Mouse (Mus musculus): ENCODE results near the gene Lamc2.
"Not testable (repeated sequence)": the region's sequence is repeated elsewhere in the genome, so short reads cannot be mapped to it uniquely, and the experiment has no call there.

The Lamc2 gene

DNA sequence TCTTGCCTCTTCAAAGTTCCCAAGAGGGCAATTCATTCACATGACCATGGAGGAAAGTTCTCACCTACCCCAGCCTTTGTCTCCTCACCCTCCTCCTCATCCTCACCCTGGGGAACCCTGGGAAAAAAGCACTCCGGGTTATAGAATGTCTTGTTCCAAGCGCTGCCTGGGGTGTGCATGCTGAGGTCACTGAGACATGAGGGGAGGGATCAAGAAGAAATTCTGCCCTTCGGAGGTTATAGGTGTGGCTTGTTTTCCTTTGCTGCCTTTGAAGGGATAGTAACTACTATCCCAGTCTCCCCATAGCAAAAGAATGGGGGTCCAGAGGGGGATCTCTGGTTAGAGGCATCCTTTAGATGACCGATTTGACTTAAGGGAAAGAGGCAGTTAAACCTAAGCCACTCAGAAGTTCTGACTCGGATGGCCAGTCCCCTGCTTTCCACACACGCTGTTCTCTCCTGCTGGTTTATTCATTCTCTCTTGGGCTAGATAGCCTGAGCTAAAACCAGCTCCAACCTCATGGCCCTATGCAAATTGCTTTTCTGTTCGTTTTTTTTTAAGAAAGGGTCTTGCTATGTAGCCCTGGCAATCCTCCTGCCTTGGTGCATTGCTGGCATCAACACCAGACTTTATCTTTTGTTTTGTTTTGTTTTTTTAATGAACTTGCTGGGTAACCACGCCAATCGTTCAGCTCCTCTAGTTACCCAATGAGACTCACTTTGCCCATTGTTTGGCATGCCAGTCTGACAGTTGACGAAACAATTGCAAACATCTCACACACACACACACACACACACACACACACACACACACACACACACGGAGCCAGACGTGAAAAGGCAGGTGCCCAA is 91.8 kb downstream of the Lamc2 start:
- no peak for DNase-seq

DNA sequence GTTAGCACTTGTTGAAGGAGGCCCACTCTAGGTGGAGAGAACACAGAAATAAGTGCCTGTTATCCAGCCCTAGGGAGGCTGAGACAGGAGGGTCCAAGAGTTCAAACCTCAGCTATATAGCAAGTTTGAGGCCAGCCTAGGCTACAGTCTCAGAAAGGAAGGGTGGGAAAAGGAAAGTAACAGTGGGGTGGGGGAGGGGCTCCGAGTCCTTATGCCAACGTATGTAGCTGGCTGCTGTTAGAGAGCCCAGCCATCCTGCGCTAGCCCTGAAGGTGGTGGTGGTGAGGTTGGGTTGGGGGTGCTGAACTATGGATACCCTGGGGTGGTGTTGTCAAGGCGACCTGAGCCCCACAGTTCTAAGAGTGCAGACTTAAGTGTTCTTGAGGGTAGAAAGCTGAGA is 92.7 kb downstream of the Lamc2 start:
- no peak for DNase-seq

DNA sequence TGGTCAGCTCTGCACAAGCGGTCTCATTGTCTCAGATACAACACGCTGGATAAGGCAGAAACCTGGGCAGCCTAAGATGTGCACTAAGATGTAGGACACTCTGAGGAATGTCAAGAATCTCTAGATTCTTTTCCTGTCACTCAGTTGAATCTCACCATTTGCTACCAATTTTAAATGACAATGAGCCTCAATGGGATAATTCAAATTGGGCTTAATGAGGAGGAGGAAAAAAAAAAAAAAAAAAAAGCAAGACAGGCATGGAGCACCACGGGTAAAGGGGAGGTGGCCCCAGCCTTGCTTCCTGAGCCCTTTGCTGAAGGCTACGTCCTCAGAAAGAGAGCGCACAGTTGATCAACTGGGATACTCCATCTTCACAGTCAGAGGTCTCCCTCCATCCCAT is 93.1 kb downstream of the Lamc2 start:
- no peak for DNase-seq

- peak; percentile 79 for DNase-seq
Measured at GRCm38 (mm10) chr1:153092237-153092975, 93.8 kb downstream of the Lamc2 start.

DNA sequence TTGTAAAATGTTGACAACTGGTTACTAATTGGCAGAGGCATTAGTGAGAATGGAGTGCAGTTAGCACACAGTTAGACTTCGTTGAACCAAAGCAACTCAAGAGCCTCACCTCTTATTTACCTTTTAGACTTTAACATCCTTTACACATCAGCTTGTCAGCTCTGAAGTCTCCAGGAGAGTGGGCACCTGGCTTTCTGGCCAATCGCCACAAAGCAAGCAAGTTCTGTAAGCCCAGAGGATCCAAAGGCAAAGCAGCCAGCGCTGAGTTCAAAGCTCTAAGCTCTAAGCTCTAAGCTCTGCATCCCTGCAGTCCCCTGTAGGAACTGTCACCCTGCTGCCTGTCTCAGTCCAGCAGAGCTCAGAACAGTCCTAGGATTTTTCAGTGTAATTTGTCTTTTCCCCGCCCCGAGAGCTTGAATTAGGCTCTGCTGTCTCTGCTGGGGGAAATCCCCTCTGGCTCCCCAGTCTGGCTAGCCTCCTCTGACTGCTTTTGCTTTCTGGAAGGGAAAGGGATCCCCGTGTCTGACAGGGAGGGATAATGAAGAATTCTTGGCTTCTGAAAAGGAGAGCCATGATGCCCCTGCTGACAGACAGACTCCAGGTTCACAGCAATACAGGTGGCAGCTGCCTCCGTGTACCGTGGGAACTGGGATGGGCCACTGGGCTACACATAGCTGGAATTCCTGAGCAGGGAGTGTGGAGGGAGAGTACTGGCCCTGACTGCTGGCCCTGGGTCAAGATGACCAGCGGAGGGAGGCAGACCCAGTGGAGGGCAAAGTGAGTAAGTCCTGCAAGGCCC is 94.6 kb downstream of the Lamc2 start:
- peak; percentile 78 for DNase-seq

- DNase-seq = no peak
Measured at GRCm38 (mm10) chr1:153090807-153091206, 95.4 kb downstream of the Lamc2 start.

- no peak for DNase-seq
Measured at GRCm38 (mm10) chr1:153090081-153090480, 96.2 kb downstream of the Lamc2 start.

- no peak for DNase-seq
Measured at GRCm38 (mm10) chr1:153087771-153088170, 98.5 kb downstream of the Lamc2 start.

- no peak for DNase-seq
Measured at GRCm38 (mm10) chr1:153085198-153085597, 101.0 kb downstream of the Lamc2 start.

- no peak for DNase-seq
Measured at GRCm38 (mm10) chr1:153084191-153084590, 102.1 kb downstream of the Lamc2 start.

GRCm38 (mm10) chr1:153083233-153083632 is 103.0 kb downstream of the Lamc2 start:
- not testable (repeated sequence) for DNase-seq

- no peak for DNase-seq
Measured at GRCm38 (mm10) chr1:153075955-153076354, 110.3 kb downstream of the Lamc2 start.

- DNase-seq = no peak
Measured at GRCm38 (mm10) chr1:153075087-153075736, 111.0 kb downstream of the Lamc2 start.

DNA sequence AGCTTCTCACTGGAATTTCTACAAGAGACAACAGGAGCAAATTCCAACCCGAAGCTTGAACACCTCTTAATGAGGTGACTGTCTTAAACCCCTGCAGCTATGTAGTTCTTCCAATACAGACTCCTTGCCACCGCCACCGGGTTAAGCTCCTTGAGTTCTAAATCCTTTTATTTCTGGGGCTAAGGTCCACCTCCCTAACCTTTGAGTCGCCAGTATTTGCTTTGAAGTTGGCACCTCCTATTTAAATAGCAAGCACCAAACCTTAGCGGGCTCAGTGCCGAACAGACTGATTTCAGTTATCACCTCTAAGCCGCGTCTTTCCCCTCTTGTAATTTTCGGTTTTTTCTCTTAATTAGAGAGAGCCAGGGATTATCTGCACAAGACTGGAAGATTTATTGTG is 112.8 kb downstream of the Lamc2 start:
- DNase-seq = no peak

All from kidney, postnatal 10 days (tissue).